Mouse (Mus musculus) frontal cortex, postnatal 36 days (tissue): ENCODE data around the gene Acad8.
A peak's percentile ranks its signal among the peaks of the same experiment; 100 is the strongest.

Experiments used
- DNase-seq, 2 experiments: peaks; one replicate each; pipeline ENCODE4 v3.0.0; 2022; ENCODE audit warnings: low spot score in 2 of 2

Acad8 gene

DNA sequence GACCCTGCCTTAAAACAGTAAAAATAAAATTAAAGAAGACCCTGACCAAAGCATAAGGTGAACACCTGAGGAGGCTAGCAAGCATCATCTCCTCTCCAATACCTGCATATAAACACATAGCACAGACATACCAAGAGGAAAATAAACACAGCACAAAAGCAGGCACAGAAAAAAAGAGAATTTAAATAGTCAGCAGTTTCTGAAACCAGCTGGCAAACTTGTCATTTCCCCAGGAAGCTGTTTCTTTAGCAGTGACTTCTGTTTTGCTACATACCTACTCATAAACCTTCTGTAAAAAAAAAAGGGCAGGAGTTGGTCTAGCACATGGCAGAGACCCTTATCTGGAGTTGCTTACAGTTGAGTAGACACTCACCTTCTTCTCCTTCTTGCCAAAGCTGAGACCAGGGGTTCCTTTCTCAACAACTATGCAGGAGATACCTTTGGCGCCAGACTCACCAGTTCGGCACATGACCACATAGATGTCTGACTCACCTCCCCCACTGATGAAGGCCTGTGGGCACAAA is 14.2 kb downstream of the Acad8 start:
- DNase-seq, result no peak

- DNase-seq, result no peak
Measured at GRCm38 (mm10) chr9:26978776-26979175, 20.6 kb downstream of the Acad8 start.

GRCm38 (mm10) chr9:26977754-26978153 is 21.6 kb downstream of the Acad8 start:
- DNase-seq, result peak in 1 of 2 experiments; percentile 21

DNA sequence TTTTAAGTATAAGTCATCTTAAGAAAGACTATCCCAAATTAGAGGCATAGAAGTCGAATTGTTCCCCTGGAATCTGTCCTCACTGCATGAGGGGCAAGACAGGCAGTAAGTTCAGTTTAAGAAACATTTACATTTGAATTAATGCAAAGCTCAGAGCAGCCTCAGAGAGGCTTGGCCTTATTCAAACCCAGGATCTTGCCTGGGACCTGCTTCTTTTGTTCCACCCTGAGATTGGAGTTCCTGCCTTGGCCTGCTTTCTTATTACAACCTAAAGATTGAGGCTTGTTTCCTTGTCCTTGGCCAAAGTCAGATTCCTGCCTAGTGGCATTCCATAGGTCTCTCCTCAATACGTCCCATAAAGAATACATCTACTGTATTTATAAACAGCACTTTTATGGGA is 51.6 kb downstream of the Acad8 start:
- no peak for DNase-seq

DNA sequence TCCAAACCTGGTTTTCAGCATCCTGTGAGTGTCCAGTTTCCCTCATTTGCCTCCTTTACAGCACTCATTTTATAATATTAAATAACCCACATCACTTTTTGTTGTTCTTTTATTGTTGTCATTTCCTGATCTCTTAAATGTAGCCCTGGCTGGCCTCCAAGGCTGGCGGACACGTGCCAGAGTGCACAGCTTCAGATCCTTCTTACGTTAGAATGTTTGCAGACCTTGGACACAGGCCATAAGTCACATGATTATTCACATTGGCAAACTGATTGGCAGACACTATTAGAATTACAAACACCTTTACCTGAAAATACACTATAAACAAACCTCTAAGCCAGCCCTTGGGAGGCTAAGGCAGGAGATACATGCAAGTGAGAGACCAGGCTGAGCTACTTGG is 75.2 kb downstream of the Acad8 start:
- DNase-seq, result no peak
